Mouse (Mus musculus) MEL (cell line): Measurements from ENCODE around the gene Reln.

Source experiments
- CTCF ChIP-seq, 3 experiments: IDR thresholded peaks in 2 of 3; conservative IDR thresholded peaks in 1 of 3; 2 replicates each; pipeline ENCODE4 v1.5.1; 2011 to 2012; ENCODE audit warnings: low read length in 3 of 3, low read depth in 2 of 3, mild to moderate bottlenecking in 2 of 3, improper control_type of control experiment in 1 of 3, inconsistent platforms in 1 of 3, mixed read lengths in 1 of 3, moderate library complexity in 1 of 3; ENCODE audit not compliant: control insufficient read depth in 1 of 3, insufficient read depth in 1 of 3, poor library complexity in 1 of 3, severe bottlenecking in 1 of 3
- MAFK ChIP-seq: IDR thresholded peaks from 2 replicates; pipeline ENCODE4 v1.6.1; 2011; ENCODE audit warnings: low read depth, mild to moderate bottlenecking, low read length, improper control_type of control experiment, borderline replicate concordance

GRCm38 (mm10) chr5:22127583-22127982, 216.9 kb downstream of the Reln start:
- TF ChIP-seq MAFK (no peak), CTCF (IDR thresholded peaks at IDR 0.05 in 2 of 3, conservative IDR thresholded peaks at IDR 0.05 in 1 of 3; ENCODE audit: control insufficient read depth in 1 of 3, insufficient read depth in 1 of 3, low read depth in 2 of 3, low read length in 3 of 3, poor library complexity in 1 of 3, severe bottlenecking in 1 of 3) (no peak)
